Comparison of ENCODE assay signal across 20 mouse cellular contexts in the genomic region with DNA sequence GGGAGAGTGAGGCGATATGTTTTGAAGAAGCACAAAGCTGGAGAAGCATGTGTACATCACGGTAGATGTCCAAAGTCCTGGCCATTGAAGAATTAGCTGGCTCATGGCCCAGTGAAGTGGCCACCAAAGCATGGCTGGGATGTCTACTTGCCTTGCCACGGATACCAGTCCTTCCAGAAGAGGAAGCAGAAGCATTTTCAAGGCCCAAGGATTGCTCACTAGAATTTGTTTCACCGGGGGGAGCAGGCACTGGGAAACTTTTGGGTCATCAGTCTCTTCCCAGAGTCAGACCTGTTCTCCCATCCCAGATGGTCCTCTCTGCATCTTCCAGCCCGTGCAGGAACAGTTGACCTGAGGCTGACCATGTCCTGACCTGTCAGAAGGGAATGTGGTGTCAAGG.
"Had no signal": no experiment of that assay in that cellular context is flagged by ENCODE, and none has a peak within 500 bp of the region (broad histone marks: within the 10 kb centered on the region; RNA-seq: fewer than 3 reads in every experiment).

No protein-coding gene starts in this region.

- H3K4me3 ChIP-seq: layer of hippocampus, adult 2 months; limb, embryonic 10.5 days; limb, embryonic 13.5 days; liver, embryonic 15.5 days; midbrain, embryonic 12.5 days; myocyte; neural tube, embryonic 13.5 days had no signal

- DNase-seq: kidney, adult 2 months; kidney, postnatal 25 days; layer of hippocampus, adult 9-11 months; liver; lung, adult 2 months; lung, postnatal 14 days; retina, postnatal 1 day; right cerebral cortex, postnatal 14 days; right cerebral cortex, postnatal 4 days had no signal

- H3K27ac ChIP-seq: kidney, postnatal 0 days; layer of hippocampus, adult 2 months; limb, embryonic 10.5 days; limb, embryonic 13.5 days; liver, embryonic 15.5 days; midbrain, embryonic 12.5 days; neural tube, embryonic 13.5 days; stomach, postnatal 0 days had no signal

- H3K9ac ChIP-seq: limb, embryonic 13.5 days; liver, embryonic 15.5 days; midbrain, embryonic 12.5 days; neural tube, embryonic 13.5 days had no signal

- H3K4me1 ChIP-seq: liver, embryonic 15.5 days had no signal

- H3K9me3 ChIP-seq: limb, embryonic 10.5 days; limb, embryonic 13.5 days; liver, embryonic 15.5 days; midbrain, embryonic 12.5 days; neural tube, embryonic 13.5 days had no signal

- ATAC-seq: intestine, postnatal 0 days; midbrain, embryonic 16.5 days had no signal

- H3K27me3 ChIP-seq: limb, embryonic 13.5 days; liver, embryonic 15.5 days; neural tube, embryonic 13.5 days had no signal

- H3K4me2 ChIP-seq: limb, embryonic 13.5 days; liver, embryonic 15.5 days; midbrain, embryonic 12.5 days; neural tube, embryonic 13.5 days had no signal

- H3K36me3 ChIP-seq: limb, embryonic 10.5 days; limb, embryonic 13.5 days; liver, embryonic 15.5 days; midbrain, embryonic 12.5 days; neural tube, embryonic 13.5 days had no signal
